Mouse (Mus musculus) monocyte, adult 2 months (primary cell): ENCODE data around the gene Unc13d.
A peak's percentile ranks its signal among the peaks of the same experiment; 100 is the strongest.
"Not testable (repeated sequence)": the region's sequence is repeated elsewhere in the genome, so short reads cannot be mapped to it uniquely, and the experiment has no call there.

Experiments used
- DNase-seq, 2 experiments: peaks; one replicate each; pipeline ENCODE4 v3.0.0; 2022; ENCODE audit warnings: low spot score in 2 of 2, low read depth in 1 of 2

Gene Unc13d

DNA sequence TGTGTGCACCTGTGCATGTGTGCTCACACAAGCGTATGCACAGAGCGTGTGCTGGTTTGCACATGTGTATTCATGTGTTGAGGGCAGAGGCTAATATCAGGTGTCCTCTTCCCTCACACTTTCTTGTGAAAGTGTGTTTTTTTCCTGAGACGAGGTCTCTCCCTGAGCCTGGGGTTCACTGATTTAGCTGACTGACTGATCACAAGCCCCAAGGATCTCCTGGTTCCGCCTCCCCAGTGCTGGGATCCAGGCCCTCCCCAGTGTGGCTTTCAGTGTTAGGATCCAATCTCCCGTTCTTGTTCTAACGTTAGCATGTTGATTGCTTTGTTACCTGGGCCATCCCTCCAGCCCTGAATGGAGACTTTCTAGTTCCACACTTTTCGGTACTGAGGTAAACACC, 23.1 kb upstream of the Unc13d start:
- DNase-seq = no peak

DNA sequence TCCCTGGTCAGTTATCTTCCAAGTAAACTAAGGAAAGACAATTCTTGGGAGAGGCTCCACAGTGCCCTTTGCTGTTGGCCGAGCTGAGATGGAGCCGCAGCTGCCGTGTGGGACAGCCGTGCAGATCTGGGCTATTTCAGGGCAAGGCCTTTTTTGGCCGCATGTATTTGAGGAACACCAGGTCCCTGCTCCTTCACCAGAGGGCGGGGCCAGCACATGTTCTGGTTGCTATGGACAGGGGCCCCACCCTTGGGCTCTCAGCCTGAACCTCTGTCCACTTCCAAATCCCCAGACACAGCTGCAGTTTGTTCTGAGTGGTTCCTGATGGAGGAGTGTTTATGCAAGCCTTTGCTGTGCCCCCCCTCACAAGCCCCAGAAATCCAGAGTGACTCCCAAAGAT, 22.6 kb upstream of the Unc13d start:
- no peak for DNase-seq

DNA sequence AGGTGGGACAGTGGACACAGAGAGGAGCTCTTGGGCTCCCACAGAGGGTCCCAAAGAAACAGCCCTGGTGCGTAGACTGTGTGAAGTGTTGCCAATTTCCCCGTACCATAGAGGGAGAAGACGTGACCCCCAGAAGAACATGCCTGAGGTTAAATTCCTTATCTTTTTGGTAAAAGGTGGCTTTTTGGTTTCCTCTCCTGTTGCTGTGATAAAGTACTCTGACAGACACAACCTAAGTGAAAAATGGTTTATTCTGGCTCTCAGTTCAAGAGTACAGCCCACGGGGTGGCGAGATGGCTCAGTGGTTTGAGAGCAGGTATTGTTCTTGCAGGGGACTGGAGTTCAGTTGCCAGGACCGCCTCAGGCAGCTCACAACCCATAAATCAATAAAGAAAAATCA, 21.7 kb upstream of the Unc13d start:
- no peak for DNase-seq

DNA sequence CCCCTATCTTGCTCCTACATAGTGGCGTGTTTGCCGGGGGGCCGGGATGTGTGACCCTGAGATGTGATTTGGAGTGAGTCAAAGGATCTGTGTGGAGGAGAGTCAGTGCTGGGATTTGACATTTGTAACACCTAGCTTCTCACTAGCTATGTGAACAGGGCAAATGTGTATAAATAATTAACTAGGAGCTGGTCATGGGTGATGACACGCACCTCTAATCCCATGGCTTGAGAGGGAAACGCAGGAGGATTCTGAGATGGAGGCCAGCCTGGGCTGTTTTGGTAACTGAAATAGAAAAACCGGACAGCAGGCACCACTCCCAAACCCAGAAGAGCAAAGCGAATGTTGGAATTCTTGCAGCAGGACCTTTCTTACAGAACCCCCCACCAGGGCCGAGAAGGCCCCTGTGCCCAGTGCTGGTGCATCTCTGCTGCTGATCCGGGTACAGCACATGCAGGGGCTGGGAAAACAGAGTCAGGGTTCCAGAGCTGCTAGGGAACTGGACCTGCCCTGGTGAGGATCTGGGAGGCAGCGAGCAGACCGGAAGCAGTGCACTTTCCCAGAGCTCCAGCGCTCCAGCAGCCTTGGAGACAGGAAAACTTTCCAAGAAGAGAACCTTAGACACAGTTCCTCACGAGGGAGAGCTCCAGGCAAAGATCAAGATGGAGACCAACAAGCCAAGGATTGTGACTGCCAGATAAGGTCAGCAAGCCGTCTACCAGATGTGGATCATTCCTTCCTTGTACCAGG, 21.1 kb upstream of the Unc13d start:
- no peak for DNase-seq

DNA sequence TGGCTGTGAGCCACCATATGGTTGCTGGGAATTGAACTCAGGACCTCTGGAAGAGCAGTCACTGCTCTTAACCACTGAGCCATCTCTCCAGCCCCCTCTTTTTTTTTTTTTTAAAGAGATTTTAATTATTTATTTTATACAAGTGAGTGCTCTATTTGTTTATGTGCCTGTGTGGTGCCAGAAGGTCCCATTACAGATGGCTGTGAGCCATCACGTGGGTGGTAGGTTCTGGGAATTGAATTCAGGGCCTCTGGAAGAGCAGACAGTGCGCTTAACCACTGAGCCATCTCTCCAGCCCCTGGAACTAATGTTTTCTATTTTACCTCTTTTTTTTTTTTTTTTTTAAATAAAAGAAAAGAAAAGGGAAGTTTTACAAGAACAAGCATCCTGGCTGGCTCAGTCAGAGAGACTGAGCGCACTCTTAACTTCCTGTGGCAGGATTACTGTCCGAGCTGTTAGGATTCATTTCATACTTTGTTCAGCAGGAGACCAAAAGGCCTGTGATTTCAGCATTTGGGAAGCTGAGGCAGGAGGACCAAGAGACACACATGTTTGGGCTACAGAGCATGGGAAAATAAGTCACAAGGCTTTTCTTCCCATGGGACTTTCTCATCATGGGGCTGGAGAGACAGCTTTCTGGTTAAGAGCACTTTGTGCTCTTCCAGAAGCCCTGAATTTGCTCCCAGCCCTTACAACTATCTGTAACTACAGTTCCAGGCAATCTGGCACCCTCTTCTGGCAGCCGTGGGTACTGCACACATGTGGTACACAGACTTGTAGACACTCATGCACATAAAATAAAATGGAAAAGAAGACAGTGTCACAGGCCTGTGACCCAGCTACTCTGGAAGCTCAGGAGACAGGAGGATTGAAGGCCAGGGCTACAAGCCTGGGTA, 18.7 kb upstream of the Unc13d start:
- DNase-seq = peak in 1 of 2 experiments; percentile 40

DNA sequence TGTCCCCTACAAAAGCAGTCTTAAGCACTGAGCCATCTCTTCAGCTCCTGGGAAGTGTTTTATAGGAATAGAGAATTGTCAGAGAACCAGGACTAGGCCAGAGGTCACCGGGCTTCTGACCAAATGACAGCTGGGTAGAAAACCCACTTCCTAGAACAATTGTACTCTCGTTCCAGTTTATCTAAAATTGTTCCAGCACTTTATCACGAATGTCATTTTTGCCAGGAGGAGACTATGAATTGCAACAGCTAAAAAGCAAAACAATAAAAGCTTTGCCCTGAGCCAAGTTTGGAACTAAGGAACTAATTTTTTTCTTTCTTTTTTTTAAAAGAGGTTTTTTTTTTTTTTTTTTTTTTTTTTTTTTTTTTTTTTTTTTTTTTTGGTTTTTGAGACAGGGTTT, 17.8 kb upstream of the Unc13d start:
- DNase-seq = no peak

DNA sequence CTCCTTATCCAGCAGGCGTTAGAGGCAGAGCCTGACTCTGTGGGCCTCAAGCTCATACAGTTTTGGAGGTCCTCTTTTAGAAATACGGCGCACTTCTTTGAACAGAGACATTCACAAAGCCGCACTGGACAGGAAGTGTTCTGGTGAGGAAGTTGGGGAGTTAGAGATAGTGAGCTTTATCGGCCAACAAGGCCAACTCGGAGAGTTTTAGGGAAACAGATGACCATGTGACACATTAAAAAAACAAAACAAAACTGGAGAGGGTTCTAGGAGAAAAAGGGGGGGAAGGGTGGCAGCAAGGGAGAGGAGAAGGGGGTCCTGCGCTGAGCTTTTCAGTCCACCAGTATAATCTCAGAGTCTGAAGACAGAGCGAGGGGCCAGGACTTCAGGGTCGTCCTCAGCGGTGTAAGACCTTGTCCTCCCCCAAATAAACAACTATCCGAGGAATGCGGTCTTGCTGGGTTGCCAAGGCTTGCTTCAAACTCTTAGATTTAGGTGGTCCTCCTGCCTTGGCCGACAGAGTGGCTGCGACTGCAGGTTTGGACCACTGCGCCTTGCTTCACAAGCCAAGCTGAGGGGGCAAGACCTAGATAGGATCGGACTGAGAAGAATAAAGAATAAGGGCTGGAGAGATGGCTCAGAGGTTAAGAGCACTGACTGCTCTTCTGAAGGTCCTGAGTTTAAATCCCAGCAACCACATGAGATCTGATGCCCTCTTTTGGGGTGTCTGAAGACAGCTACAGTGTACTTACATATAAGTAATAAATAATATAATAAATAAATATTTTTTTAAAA, 16.2 kb upstream of the Unc13d start:
- no peak for DNase-seq

DNA sequence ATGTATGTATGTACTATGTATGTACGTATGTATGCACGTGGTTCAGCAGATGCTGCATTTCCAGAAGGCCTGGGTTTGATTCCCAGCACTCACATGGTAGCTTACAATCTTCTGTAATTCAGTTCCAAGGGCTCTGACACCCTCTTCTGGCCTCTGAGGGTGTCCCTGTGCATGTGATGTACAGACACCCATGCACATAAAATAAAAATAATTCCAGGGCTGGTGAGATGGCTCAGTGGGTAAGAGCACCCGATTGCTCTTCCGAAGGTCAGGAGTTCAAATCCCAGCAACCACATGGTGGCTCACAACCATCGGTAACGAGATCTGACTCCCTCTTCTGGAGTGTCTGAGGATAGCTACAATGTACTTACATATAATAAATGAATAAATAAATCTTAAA, 15.2 kb upstream of the Unc13d start:
- not testable (repeated sequence) for DNase-seq

DNA sequence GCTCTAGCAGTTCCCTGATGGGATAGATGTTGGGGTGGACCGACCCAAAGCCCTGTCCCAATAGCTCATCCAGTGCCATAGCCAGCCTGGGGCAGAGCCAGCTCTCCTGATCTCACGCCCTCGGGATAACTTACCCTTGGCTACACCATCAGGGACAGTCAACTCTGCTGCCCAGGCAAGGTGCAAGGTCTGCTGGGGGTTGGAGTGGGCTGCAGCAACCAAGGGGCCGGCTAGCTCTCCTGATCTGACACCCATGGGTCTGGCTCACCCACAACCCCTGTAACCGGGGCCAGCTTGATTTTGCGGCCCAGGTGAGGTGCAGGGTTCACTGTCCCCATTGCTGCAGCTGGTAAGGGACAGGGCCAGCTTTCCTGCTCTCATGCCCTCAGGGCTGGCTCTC, 13.8 kb upstream of the Unc13d start:
- no peak for DNase-seq

DNA sequence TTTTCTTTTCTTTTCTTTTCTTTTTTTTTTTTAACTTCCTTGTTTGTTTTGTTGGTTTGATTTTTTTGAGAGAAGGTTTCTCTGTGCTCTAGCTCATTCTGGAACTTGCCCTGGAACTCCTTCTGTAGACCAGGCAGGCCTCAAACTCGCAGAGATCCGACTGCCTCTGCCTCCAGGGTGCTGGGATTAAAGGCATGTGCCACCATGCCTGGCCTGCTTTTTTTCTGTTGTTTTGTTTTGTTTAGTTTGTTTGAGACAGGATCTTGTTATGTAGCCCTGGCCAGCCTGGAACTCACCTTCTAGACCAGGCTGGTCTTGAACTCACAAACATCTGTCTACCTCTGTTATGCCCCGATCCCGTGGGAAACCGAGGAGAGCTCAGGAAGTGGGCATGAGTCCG, 11.8 kb upstream of the Unc13d start:
- no peak for DNase-seq

DNA sequence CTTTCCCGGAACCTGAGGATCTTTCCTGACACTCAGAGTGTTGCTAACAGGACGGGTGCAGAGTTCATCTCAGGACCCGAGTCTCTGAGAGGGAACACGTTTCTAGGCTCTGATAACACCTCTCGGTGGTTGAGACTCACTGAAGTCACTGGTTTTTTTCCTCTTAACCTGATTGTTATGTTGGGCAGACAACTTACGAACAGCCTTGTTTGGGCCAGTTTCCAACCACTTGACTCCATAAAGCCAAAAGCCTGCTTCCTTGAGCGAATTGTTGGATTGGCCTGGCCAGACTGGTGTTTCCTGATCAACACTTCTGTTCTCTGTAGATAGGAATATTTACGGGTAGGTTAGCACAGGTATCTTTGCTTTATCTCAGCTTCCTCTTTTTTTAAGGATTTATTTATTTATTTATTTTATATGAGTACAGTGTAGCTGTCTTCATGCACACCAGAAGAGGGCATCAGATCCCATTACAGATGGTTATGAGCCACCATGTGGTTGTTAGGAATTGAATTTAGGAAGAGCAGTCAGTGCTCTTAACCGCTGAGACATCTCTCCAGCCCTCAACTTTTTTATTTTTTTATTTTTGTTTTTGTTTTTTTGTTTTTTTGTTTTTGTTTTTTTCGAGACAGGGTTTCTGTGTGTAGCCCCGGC, 11.1 kb upstream of the Unc13d start:
- DNase-seq = no peak

DNA sequence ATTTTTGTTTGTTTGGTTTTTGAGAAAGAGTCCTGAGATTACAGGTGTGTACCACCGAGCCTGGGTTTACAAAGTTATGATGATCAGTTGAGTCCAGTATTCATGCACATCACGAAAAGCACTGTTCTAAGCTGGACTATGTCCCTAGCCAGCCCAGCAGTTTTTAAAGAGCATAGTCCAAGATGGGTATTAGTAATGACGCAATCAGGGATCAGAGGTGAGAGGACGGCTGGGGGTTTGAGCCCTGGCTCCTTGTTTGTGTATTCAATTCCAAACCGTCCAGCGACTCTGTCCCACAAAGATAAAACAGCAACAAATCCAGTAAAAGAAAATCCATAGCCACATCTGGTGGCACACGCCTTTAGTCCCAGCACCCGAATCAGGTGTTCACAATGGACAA, 10.4 kb upstream of the Unc13d start:
- DNase-seq = no peak

DNA sequence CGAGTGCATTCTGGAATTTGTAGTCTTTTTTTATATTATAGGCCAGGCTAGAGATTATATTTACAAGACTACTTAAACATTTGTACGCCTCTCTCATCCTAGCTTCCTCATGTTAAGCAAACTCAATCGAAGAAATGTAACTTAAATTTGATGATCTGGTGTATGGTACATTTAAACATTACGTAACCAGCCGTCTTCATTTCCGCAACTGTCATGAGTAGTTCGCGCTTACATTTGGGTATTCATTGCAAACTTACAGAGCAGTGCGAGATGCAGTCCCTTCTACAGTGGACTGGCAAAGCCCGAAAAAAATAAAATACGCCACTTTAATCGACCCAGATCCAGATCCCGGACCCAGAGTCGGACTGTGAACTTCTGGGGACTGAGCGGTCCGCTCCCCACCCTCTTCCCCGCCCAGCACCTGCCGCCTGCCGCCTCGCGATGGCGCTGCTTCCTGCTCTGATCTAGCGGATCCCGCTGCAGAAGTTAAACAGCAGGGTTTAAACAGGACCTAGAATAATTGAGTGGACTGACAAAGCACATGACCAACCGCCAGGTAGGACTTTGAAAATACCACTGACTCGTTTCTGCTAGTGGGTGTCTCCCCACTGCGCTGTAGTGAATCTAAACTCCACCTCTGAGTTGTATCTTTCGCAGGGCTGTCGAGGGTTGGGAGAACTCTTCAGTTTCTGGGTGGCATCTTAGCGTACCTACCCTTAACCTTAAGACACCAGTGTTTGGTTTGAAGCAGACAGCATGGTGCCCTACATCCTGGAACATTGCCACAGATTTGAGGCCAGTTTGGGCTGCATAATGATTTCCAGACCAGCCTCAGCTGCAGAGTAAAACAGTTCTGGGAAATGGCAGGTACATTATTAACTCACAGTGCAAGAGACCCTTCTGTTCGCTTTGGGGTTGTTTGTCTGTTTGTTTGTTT, 9.7 kb upstream of the Unc13d start:
- peak; percentile 59 to 77 for DNase-seq

DNA sequence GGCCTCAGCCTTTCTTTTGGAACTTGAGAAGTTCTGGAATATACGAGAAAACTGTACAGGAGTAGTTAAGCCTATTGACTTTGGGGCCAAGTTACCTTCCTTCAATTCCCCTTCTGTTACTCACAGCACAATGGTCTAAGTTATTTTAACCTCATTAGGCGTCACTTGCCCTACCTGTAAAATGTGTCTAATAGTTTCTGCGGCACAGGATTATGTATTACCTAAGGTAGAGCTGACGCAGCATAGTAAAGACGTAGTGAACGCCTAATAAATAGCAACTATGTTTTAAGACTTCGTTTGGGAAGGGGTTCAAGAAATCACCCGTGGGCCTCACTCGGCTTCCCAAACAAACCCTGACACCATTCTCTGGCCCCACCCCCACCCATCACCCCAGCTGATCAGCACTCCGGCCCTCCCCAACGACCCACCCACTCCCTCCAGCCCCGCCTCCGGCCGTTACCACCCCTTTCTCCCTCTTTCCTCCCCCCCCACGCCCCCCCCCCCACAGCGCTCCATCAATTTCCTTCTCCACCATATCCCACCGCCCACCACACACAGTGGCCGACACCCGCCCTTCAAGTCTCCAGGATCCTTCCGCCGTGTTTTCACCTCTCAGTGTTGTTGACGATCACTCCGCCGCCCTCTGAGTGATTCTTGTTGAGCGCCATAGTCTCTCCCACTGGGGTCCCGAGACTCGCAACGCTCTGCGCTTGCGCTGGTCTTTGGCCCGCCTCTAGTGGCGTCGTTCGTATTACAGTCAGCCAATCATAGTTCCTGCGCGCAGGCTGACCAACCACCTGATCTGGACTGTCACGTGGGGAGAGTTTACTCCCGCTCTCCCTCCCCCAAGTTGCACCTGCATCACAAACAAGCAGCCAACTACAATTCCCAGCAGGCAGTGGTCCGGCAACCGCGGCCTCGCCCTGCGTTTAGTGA, 8.8 kb upstream of the Unc13d start, which contains the start of gene Wbp2:
Gene Wbp2, minus strand, starts transcription at position 738 of the 936 bp plus-strand sequence.
- DNase-seq = peak; percentile 95 to 97

DNA sequence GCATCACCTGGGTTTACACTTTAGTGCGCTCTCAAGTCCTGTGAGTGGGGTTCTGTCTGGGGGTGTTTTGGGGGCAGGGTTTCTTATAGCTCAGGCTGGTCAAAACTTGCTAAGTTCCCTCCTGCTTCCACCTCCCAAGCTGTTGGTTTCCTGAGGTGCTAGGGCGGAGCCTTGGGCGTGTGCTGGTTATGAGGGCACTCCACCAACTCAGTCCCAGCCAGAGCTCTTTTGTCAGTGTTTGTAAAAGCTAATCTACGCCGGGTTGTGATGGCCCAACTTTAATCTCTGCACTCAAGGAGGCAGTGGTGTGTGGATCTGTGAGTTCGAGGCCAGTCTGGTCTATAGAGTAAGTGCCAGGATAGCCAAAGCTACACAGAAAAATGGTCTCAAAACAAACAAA, 6.4 kb upstream of the Unc13d start:
- DNase-seq = no peak

DNA sequence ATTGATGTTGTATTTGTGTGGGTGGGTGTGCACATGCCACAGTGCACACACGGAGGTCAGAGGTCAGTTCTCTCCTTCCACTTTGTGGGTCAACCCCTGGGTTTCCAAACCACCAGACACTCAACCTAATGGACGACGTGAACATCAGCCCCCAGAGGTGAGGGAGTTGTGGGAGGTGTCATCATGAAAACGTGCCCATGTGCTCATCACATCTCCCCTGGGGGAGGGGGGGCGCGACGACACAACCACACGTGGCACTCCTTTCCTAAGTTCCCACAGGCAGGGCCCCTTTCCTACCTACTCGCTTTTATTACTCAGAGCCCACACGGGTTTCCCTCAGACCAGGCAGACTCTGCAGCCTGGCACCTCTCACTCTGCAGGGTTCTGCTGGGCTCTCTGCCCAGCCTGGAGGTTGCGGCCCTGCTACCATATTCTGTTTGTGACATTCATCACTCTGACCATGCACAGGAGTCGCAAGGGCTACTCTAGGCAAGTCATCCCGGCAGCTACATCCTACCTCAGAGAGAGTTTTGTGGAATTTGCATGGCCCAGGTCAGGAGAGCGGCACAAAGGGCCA, 5.4 kb upstream of the Unc13d start:
- DNase-seq = no peak

DNA sequence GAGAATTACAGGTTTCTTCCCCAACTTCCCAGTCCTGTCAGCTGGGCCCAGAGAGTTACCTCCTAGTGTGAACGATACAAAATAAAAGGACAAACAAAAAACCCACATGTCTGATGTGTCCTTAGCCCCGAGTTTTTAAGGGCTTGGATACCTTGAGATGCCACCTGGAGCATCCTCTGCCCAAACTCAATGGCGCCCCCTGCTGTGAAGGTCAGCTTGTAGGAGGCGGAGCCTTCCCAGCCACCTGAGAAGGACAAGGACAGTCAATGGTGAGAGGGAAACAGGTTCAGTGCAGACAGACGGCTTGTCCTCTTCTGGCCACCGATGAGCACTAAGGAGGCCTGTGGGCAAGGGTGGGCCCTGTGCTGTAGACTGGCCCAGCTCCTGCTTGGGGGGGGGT, 3.3 kb upstream of the Unc13d start:
- peak in 1 of 2 experiments; percentile 24 for DNase-seq

DNA sequence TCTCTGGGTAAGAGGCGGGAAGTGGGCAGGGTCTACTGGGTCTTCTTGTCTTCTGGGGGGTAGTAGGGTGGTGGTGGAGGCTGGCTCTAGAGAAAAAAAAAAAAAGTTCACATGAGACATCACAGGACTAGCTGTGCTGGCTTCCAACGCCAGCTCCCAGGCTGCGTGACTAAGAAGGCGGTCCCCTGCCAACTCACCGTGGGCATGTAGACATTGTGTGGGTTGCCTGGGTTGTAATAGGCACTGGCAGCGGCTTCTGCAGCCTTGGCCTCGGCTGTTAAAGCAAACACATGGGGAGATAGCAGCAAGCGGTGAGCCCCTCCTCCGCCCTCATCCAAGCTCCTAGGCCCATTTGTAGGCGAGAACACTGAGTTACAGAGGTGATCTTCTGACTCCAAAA, 1.8 kb upstream of the Unc13d start:
- no peak for DNase-seq
